Mouse (Mus musculus): Measurements from ENCODE around the gene Actc1. TPM values are rescaled to one million over a fixed set of nuclear protein-coding genes. Genes with fewer than 3 reads are reported as not detected.
A peak's percentile ranks its signal among the peaks of the same experiment; 100 is the strongest.

The Actc1 gene
- not detected for total RNA-seq (2021)

GRCm38 (mm10) chr2:114052696-114053598 is at the start of gene Actc1:
Gene Actc1 (minus strand): TSS chr2:114053548.
- DNase-seq, result no peak

- DNase-seq, result no peak
Measured at GRCm38 (mm10) chr2:114102471-114102870, 49.1 kb upstream of the Actc1 start.

- DNase-seq, result no peak
Measured at GRCm38 (mm10) chr2:114100834-114101233, 47.5 kb upstream of the Actc1 start.

- DNase-seq, result no peak
Measured at GRCm38 (mm10) chr2:114099816-114100215, 46.5 kb upstream of the Actc1 start.

GRCm38 (mm10) chr2:114099109-114099508 is 45.8 kb upstream of the Actc1 start:
- DNase-seq, result no peak

- DNase-seq, result no peak
Measured at GRCm38 (mm10) chr2:114097627-114098026, 44.3 kb upstream of the Actc1 start.

GRCm38 (mm10) chr2:114096570-114096969 is 43.2 kb upstream of the Actc1 start:
- DNase-seq, result no peak

GRCm38 (mm10) chr2:114095348-114095747 is 42.0 kb upstream of the Actc1 start:
- DNase-seq, result no peak

- DNase-seq, result no peak
Measured at GRCm38 (mm10) chr2:114094696-114095095, 41.3 kb upstream of the Actc1 start.

GRCm38 (mm10) chr2:114093577-114093976 is 40.2 kb upstream of the Actc1 start:
- no peak for DNase-seq

- DNase-seq, result no peak
Measured at GRCm38 (mm10) chr2:114089862-114090261, 36.5 kb upstream of the Actc1 start.

GRCm38 (mm10) chr2:114087271-114087670 is 33.9 kb upstream of the Actc1 start:
- DNase-seq, result peak; percentile 14

GRCm38 (mm10) chr2:114071876-114072275 is 18.5 kb upstream of the Actc1 start:
- DNase-seq, result no peak

GRCm38 (mm10) chr2:114066226-114066625 is 12.9 kb upstream of the Actc1 start:
- no peak for DNase-seq

- DNase-seq, result no peak
Measured at GRCm38 (mm10) chr2:114064004-114064403, 10.7 kb upstream of the Actc1 start.

- DNase-seq, result no peak
Measured at GRCm38 (mm10) chr2:114060071-114060591, 6.8 kb upstream of the Actc1 start.

GRCm38 (mm10) chr2:114059608-114060007 is 6.3 kb upstream of the Actc1 start:
- no peak for DNase-seq

GRCm38 (mm10) chr2:114058226-114058796 is 5.0 kb upstream of the Actc1 start:
- DNase-seq, result no peak

- no peak for DNase-seq
Measured at GRCm38 (mm10) chr2:114057303-114057853, 4.0 kb upstream of the Actc1 start.

GRCm38 (mm10) chr2:114054129-114054528 is 781 bp upstream of the Actc1 start:
- no peak for DNase-seq

- no peak for DNase-seq
Measured at GRCm38 (mm10) chr2:114051871-114052241, 1.5 kb downstream of the Actc1 start.

- DNase-seq, result no peak
Measured at GRCm38 (mm10) chr2:114051111-114051870, 2.1 kb downstream of the Actc1 start.

GRCm38 (mm10) chr2:114050150-114050549 is 3.2 kb downstream of the Actc1 start:
- DNase-seq, result no peak

Data from layer of hippocampus, postnatal 36 days (tissue).